Mouse (Mus musculus): ENCODE data around the gene Zfp110.
"Not testable (repeated sequence)": the region's sequence is repeated elsewhere in the genome, so short reads cannot be mapped to it uniquely, and the experiment has no call there.

DNA sequence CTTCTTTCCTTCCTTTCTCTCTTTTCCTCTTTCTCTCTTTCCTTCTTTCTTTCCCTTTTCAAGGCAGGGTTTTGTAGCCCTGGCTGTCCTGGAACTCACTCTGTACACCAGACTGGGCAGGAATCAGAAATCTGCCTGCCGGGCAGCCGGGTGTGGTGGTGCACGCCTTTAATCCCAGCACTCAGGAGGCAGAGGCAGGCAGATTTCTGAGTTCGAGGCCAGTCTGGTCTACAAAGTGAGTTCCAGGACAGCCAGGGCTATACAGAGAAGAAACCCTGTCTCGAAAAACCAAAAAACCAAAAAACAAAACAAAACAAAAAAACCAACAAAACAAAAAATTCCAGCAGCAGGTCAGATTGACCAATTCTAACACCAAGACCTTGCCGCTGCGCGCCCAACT lies 45.9 kb downstream of the Zfp110 start:
- TF ChIP-seq CTCF, EP300 (IDR thresholded peaks at IDR 0.05; ENCODE audit: low read depth): not testable (repeated sequence)
